Mouse (Mus musculus) right cerebral cortex, postnatal 25 days (tissue): ENCODE measurements around the gene Rptor.

Experiments used
- DNase-seq: peaks from one replicate; pipeline ENCODE4 v3.0.0; 2022

Rptor gene

GRCm38 (mm10) chr11:119611496-119611895 is 8.8 kb downstream of the Rptor start:
- DNase-seq, result no peak

- DNase-seq, result no peak
Measured at GRCm38 (mm10) chr11:119612179-119612578, 9.5 kb downstream of the Rptor start.

DNA sequence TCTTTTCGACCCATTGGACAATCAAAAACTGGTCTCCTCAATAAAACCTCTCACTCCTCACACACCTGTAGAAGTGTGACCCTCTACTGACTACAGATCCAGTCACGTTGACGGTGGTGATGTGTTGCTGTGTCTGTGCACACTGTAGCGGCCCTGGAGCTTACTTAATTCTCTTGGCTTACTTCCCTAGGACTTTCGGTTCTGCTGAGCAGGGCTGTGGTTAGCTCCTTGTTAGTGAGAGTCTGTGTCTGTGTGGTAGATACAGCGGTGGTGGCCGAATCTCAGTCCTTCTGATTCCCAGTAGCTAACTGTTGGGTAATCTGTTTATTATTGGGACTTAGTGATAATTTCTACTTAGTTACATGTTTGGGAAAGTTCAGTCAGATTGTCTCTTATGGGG is 12.4 kb downstream of the Rptor start:
- DNase-seq, result no peak

DNA sequence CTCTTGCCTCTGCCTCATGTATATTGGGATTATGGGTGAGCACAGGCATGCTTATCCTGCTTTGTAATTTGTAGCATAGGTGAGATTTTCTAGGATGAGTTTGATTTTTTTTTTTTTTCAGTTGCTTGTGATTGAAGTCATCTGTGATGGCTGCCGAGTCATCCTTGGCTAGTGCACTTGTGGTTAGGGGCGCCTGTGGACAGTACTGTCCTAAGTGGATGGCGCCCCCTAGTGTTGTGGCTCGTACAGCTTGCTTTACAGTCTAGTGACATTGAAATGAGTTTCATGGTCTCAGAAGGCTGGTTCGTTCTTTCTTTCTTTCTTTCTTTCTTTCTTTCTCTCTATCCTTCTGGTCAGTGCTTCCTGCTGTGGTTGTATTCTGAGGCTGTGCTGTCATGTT is 16.1 kb downstream of the Rptor start:
- no peak for DNase-seq

- no peak for DNase-seq
Measured at GRCm38 (mm10) chr11:119621266-119621665, 18.6 kb downstream of the Rptor start.

DNA sequence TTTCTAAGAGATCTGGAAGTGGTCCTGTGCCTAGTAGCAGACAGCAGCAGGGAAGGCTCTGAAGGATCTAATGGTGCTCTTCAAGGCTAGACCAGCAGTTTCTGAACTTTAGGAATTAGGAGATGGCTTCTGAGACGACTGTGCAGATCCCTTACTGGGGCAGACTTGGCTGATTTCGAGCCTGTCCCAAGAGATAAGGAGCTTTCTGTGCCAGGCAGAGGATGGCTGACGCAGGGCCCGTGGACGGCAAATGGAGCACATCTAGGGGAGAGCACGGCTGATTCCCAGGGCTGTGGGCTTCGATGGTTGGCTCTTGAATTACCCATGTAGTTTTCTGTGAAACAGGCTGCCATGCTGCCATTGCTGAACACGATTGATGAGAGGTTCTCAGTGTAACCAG is 21.1 kb downstream of the Rptor start:
- no peak for DNase-seq

- no peak for DNase-seq
Measured at GRCm38 (mm10) chr11:119624401-119624800, 21.7 kb downstream of the Rptor start.

DNA sequence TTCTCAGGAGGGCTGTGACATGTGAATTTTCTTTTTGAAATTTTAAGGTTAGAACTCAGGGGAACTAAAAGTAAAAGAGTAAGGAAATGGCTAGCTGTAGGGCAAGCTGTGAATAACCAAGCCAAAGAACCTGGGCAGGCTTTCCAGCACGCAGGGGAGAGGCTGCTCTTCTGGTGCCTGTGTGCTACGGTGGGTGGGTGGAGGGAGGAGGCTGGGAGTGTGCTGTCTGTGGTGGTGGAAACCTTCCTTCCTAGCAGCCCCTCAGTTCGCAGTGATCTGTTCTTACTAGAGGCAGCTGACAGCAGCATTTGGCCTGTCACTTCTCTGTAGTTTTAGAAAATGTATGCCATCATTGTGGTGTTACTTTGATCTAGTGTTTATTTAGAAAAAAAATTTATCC is 22.2 kb downstream of the Rptor start:
- no peak for DNase-seq

GRCm38 (mm10) chr11:119625476-119625875 is 22.8 kb downstream of the Rptor start:
- DNase-seq, result no peak

DNA sequence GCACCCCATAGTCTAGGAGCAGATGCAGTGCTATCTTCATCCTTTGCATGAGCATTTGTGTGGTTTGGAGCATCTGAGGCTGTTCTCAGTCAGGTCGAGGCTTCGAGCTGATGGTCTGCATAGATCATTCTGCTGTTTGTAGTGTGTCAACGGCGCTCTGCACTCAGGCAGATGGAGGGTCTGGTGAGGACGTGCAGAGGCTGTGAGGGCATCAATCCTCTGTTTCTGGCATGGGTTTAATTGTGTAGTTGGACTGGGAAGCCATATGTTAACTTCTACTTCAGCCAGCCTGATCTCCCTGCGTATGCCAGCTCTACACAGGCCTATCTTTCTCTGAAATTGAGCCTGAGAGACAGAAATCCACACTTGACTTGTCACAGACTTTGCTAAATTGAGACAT is 23.2 kb downstream of the Rptor start:
- no peak for DNase-seq

DNA sequence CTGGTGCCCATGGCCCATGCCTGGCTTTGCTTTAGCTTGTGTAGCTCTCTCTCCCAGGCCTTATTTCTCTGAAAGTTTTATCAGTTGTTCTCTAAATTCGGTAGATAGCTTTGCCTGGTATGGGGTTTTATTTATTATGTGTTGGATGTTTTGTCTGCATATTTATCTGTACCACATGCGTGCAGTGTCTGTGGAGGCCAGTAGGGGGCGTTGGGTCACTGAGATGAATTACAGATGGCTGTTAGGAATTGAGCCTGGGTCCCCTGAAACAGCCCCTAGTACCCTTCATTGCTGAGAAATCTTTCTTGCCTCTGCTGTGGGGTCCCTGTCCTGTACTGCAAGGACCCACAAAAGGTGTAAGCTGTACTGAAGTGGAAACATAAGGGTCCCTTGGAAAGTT is 24.5 kb downstream of the Rptor start:
- DNase-seq, result no peak

DNA sequence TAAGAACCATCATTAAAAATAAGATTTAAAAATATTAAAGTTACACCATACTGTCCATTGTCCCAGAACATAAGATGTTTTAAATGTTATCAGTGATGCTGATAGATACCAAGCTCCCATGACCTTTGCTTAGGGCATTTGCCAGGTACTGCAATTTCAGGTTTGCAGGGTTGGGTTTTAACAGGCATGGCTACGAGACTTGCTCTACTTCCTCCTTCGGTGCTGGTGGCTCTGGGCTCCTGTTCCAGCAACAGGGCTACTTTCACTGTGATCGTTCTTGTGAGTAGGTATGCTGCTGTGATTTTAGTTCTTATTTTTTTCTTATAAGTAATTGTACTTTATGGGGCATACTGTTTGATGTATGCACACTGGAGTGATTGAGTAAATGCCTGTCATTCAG is 26.4 kb downstream of the Rptor start:
- no peak for DNase-seq

DNA sequence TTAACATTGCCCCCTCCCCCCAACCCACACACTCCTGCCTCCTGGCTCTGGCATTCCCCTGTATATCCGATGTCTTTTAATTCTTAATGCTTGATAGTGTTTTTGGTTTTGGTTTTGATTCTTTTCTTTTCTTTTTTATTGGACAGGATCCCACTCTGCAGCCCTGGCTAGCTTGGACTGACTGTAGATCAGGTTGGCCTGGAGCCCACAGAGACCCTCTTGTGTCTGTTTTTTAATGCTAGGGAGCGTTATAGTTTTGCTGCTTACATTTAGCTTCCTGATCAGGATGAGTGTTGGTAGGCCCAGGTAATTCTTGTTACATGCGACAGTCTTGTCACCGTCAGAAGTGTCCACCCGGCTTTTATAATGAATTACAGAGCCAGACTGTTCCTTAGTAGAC is 27.6 kb downstream of the Rptor start:
- DNase-seq, result no peak

DNA sequence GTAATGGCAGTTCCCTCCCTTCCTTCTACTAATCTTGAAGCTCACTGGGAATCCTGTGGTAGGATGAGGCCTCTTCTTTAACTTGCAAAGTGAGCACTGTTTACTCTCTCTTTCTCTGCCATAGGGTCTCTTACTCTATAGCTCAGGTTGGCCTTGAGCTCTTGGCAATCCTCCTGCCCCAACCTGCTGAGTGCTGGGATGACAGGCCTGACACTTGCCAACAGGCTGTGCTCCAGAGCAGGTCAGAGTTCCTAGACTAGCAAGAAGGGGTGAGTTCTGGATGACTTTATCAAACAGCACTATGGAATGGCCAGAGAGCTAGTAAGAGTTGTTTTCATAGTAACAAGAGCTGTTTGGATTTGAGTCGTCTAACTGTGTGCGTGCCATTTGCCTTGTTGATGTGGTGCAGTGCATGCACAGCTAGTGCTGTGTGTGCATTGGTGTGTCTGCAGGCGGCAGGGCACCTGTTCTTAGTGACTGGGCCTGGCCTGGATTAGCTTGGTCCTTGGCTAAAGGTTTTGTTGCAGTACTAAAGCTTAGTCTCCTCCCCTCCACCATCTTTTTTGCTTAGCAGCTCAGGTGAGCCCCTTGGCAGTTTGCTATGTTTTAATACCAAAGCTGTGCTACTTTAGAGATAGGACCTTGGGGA is 28.6 kb downstream of the Rptor start:
- DNase-seq, result no peak

DNA sequence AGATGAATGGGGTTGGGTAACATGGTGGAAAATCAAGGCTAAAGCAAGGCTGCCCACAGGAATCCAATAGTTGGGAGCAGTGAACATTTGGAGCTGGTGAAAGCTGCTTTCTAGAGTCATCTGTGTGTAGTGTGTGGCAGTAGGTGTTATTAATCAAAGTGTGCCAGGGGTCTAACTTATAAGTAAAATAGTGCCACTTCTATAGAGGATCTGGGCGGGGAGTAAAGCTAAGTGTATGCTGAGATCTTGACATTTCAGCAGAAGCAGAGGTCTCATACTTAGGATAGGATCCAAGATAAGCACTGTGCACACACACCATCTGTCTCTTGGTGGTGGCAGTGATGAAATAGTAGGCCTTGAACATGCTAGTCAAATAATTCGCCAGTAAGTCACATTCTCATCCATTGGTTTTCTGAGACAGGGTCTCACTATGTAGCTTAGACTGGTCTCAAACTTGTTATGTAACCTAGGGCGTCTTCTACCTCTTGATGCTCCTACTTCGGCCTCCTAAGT is 33.7 kb downstream of the Rptor start:
- DNase-seq, result no peak

- DNase-seq, result no peak
Measured at GRCm38 (mm10) chr11:119637519-119637918, 34.8 kb downstream of the Rptor start.

DNA sequence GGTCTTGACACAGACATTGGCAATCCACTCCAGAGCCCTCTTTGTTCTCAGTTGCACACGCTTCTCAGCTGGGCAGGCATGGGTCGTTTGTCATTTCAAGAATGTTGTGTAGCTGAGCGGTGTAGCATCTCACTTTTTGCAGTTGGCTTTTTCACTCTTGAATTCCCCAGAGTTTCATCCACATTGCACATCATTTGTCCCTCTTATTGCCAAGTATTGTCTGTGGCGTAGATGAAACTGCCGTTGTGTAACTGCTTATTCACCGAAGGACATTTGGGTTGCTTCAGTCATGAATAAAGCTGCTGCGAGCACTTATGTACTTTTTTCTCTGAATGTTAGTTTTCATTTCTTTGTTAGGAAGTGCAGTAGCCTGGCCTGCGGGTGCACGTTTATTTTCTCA is 37.8 kb downstream of the Rptor start:
- no peak for DNase-seq

DNA sequence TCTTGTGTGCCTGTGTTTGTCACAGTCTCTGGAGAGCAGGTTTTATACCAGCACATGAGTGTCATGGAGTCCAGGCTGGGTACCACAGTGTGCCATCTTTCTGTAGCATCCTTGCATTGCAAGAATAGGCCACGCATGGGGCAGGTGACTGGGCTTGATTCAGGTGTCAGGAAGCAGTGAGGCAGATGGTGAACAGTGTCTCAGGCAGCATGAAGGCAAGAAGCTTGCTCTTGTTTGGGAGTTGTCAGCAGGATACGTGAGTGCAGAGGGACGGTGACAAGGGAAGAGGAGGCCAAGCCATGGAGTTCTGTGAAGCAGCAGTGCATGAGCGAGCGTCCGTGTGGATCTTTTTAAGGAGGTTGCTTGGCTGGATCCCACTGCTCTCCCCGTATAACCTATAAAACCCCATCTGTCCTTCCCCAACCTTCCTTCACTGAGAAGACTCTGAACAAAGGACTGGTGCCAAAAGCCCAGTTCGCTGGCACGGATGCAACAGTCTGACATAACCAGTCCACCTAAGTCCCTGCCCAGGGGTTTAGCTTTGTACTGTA is 39.2 kb downstream of the Rptor start:
- DNase-seq, result no peak

- DNase-seq, result no peak
Measured at GRCm38 (mm10) chr11:119643347-119643746, 40.6 kb downstream of the Rptor start.

GRCm38 (mm10) chr11:119644140-119644539 is 41.4 kb downstream of the Rptor start:
- no peak for DNase-seq

DNA sequence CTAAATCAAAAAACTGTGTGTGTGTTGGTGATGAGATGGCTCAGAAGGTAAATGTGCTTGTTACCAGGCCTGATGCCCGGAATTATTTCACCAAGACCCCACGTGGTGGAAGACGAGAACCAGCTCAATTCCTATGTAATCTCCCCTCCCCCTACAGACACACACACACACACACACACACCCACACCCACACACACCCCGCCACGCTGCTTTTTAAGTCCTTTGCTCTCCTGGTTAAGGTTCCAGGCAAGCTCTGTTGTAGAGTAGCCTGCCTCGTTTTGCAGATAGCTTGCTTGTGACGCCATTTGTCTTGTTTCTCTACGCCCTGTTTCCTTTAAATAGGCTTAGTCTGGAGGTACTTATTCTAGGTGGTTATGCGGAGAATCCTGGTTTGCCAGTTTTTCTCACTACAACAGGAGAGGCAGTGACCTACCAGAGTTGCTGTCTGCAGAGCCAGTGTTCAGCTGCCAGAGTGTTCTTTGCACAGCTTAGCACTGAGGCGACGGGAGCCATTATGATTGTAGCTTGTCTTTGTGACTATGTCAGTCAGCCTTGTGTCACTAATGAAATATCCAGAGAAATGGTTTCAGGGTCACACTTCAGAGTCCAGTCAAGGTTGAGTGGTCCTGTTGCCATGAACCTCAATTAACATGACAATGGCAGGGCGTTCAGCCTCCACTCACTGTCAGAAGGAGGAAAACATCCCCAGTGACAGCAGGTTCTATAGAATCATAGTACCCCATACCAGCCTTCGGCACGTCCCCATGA is 42.1 kb downstream of the Rptor start:
- DNase-seq, result no peak

GRCm38 (mm10) chr11:119650456-119650855 is 47.8 kb downstream of the Rptor start:
- no peak for DNase-seq

GRCm38 (mm10) chr11:119653336-119653735 is 50.6 kb downstream of the Rptor start:
- DNase-seq, result no peak

- no peak for DNase-seq
Measured at GRCm38 (mm10) chr11:119657534-119657933, 54.8 kb downstream of the Rptor start.
